Mouse (Mus musculus): ENCODE results near the gene Ptgis. TPM values are rescaled to one million over a fixed set of nuclear protein-coding genes. Genes with fewer than 3 reads are reported as not detected.
A peak's percentile ranks its signal among the peaks of the same experiment; 100 is the strongest.

The Ptgis gene
- total RNA-seq, 2 experiments from 2014 or later, result 1.4 to 1.8 TPM

DNA sequence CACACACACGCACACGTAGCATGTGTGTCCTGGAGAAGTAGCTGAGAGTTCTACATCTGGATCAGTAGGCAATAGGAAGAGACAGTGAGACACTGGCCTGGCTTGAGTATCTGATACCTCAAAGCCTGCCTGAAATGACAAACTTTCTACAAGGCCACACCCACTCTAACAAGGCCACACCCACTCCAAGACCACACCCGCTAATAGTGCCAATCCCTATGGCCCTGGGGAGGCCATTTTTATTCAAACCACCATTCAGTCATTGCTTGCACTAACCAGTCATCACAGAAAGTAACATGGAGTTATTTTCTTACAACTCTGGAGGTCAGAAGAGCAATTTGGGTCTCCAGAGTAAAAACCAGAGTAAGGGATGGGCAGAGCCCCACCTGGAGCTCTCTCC is 32.3 kb upstream of the Ptgis start:
- intact Hi-C loops (cut with DNase I), result no loop called here
- DNase-seq (ENCODE audit: extremely low spot score in 1 of 2, low spot score in 2 of 2), result no peak

GRCm38 (mm10) chr2:167271121-167271521 is 30.7 kb upstream of the Ptgis start:
- DNase-seq (ENCODE audit: extremely low spot score in 1 of 2, low spot score in 2 of 2), result peak; percentile 4 to 5
- intact Hi-C loops (cut with DNase I), result no loop called here

More for the DNA sequence above, 32.3 kb upstream of the Ptgis start:
- TF ChIP-seq CTCF (IDR thresholded peaks at IDR 0.05), result no peak
- Histone ChIP-seq H3K4me3 (no peak overlapping the region), H3K27ac (no peak overlapping the region)

DNA sequence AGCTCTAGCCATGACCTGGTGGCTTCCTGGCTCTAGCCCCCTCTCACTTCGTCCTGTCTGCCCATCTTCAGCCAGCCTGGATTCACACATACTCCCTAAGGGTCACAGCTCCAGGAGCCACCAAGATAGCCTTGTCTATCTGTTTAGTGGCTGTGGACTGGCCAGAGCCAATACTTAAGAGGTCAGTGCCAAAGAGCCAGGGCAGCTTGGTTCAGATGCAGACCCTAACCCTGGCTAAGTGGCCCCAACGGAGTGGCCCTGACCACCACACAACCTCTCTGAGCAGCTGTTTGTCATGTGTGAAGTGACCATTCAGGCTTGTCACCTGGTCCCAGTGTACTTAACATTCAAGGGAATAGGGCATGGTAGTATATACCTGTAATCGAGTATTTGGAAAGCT is 30.1 kb upstream of the Ptgis start:
- intact Hi-C loops (cut with DNase I), result no loop called here
- Histone ChIP-seq H3K27ac (no peak overlapping the region), H3K4me3 (no peak overlapping the region)
- TF ChIP-seq CTCF (IDR thresholded peaks at IDR 0.05), result no peak
- no peak for DNase-seq (ENCODE audit: extremely low spot score in 1 of 2, low spot score in 2 of 2)

More at GRCm38 (mm10) chr2:167271121-167271521, 30.7 kb upstream of the Ptgis start:
- no peak overlapping the region for H3K4me3 ChIP-seq
- TF ChIP-seq CTCF (IDR thresholded peaks at IDR 0.05), result no peak
- H3K27ac ChIP-seq, result no peak overlapping the region

DNA sequence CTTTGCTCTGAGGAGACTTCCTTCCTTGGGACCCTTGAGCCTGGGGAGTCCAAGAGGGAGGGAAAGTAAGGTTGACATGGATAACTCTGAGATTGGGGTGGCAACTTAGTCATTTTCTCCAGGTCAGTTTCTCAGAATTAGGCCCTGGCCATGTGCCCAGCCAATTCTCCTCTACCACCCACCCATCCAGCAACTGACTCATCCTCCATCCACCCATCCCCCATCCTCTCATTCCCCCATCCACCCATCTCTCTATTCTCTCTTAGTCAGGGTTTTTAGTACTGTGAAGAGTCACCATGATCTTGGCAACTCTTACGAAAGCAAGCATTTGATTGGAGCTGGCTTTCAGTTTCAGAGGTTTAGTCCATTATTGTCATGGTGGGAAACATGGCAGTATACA is 28.3 kb upstream of the Ptgis start:
- no peak overlapping the region for H3K4me3 ChIP-seq
- H3K27ac ChIP-seq, result no peak overlapping the region
- DNase-seq (ENCODE audit: extremely low spot score in 1 of 2, low spot score in 2 of 2), result peak; percentile 4
- TF ChIP-seq CTCF (IDR thresholded peaks at IDR 0.05), result no peak
- intact Hi-C loops (cut with DNase I), result no loop called here

DNA sequence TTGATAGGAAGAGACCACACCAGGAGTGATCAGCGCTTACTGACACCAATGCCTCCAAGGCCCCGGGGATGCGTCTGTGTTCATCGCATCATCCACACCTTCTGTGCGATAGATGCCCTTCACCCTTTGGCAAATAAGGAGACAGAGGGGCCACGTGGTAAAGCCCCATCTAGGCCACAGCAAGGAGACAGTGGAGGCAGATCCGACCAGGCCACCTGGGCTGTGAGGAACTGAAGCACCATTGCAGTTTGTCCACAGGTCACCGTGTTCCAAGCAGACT is 27.9 kb upstream of the Ptgis start:
- TF ChIP-seq CTCF (IDR thresholded peaks at IDR 0.05), result no peak
- intact Hi-C loops (cut with DNase I), result no loop called here
- peak in 1 of 2 experiments; percentile 6 for DNase-seq (ENCODE audit: extremely low spot score in 1 of 2, low spot score in 2 of 2)

DNA sequence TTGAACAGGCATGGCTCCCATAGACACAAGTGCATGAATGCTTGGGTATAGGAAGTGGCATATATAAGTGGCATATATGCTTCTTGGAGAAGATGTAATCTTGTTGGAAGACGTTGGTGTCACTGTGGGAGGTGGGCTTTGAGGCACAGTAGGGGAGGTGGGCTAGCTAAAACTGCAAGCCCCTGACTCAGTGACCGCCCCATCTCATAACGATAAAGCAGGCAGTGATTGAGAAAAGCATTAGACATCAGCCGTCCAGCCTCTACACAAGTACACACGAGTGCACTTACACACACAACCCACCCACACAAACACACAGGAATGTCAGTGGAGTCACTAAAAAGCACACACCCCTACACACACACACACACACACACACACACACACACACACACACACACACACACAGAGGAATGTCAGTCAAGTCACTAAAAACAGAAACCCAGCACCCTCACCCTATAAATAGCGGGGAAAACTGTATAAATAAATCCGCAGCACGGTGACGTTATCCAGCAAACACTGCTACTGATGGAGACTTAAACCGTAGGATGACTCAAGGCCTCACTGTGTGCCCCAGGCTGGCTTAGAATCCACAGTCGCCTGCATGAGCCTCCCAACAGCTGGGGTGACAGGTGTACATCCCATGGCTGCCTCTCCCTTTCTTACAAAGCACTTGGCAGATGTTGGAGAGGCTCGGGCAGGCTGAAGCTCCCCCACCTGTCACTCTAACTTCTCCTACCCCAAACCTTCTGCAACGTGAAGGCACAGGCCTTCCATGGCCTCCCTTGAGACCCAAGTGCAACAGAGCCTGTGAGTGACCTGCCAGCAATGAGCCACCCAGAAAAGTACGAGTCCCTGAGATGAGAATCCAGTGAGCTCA is 27.4 kb upstream of the Ptgis start:
- no peak for TF ChIP-seq CTCF (IDR thresholded peaks at IDR 0.05)
- H3K4me3 ChIP-seq, result no peak overlapping the region
- intact Hi-C loops (cut with DNase I), result no loop called here
- no peak overlapping the region for H3K27ac ChIP-seq
- DNase-seq (ENCODE audit: extremely low spot score in 1 of 2, low spot score in 2 of 2), result peak; percentile 13 to 23

More for the DNA sequence above, 27.9 kb upstream of the Ptgis start:
- Histone ChIP-seq H3K27ac (no peak overlapping the region), H3K4me3 (no peak overlapping the region)

DNA sequence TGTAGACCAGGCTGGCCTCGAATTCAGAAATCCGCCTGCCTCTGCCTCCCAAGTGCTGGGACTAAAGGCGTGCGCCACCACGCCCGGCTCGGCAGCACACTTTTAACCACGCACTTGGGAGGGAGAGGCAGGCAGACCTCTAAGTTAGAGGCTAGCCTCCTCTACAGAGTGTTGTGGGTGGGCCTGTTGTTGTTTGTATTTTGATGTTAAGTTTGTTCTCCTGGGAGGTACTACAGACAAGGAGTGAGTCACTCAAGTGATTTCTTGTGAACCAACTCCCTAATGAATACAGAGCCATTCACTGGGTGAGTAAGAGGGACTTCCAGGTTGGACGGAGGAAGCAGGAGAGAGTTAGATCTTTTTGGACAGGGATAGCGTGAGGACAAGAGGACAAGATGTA is 25.8 kb upstream of the Ptgis start:
- peak; percentile 2 to 3 for DNase-seq (ENCODE audit: extremely low spot score in 1 of 2, low spot score in 2 of 2)
- TF ChIP-seq CTCF (IDR thresholded peaks at IDR 0.05), result no peak
- intact Hi-C loops (cut with DNase I), result no loop called here
- Histone ChIP-seq H3K27ac (no peak overlapping the region), H3K4me3 (no peak overlapping the region)

GRCm38 (mm10) chr2:167265806-167266205 is 25.4 kb upstream of the Ptgis start:
- intact Hi-C loops (cut with DNase I), result no loop called here
- no peak for TF ChIP-seq CTCF (IDR thresholded peaks at IDR 0.05)
- no peak overlapping the region for H3K27ac ChIP-seq
- H3K4me3 ChIP-seq, result no peak overlapping the region
- peak in 1 of 2 experiments; percentile 6 for DNase-seq (ENCODE audit: extremely low spot score in 1 of 2, low spot score in 2 of 2)

DNA sequence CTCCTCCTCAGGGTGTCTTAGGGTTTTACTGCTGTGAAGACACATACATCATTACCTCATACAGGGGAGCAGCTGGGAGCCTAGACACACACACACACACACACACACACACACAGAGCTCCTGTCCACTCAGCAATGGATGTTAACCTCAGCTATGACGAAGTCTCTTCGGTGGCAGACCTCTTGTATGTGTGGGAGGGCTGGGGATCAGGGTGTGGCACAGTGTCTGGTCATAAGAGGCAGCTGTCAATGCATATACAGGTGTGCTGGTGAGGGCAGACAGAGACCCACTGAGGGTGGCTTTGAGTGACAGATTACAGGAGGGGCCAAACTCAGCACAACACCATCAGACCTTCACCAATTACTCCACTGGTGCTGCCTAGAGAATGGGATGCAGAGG is 24.6 kb upstream of the Ptgis start:
- TF ChIP-seq CTCF (IDR thresholded peaks at IDR 0.05), result no peak
- Histone ChIP-seq H3K4me3 (no peak overlapping the region), H3K27ac (no peak overlapping the region)
- intact Hi-C loops (cut with DNase I), result no loop called here
- no peak for DNase-seq (ENCODE audit: extremely low spot score in 1 of 2, low spot score in 2 of 2)

DNA sequence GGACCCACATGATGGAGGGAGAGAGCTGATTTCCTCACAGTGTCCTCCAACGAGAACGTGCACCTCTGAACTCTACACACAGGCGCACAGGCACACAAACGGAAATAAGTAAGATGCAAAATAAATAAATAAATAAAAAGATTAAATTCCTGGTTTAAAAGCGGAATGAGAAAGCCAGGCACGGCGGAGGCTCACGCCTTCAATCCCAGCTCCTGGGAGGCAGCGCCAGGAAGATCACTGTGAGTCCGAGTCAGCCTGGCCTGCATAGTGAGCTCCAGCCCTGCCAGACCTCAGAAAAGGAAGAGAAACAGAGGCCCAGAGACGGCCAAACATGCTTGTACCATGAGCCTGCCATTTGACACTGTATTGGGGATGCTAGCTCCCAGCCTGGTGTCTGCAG is 23.5 kb upstream of the Ptgis start:
- intact Hi-C loops (cut with DNase I), result no loop called here
- no peak overlapping the region for H3K4me3 ChIP-seq
- TF ChIP-seq CTCF (IDR thresholded peaks at IDR 0.05), result no peak
- DNase-seq (ENCODE audit: extremely low spot score in 1 of 2, low spot score in 2 of 2), result no peak
- no peak overlapping the region for H3K27ac ChIP-seq

DNA sequence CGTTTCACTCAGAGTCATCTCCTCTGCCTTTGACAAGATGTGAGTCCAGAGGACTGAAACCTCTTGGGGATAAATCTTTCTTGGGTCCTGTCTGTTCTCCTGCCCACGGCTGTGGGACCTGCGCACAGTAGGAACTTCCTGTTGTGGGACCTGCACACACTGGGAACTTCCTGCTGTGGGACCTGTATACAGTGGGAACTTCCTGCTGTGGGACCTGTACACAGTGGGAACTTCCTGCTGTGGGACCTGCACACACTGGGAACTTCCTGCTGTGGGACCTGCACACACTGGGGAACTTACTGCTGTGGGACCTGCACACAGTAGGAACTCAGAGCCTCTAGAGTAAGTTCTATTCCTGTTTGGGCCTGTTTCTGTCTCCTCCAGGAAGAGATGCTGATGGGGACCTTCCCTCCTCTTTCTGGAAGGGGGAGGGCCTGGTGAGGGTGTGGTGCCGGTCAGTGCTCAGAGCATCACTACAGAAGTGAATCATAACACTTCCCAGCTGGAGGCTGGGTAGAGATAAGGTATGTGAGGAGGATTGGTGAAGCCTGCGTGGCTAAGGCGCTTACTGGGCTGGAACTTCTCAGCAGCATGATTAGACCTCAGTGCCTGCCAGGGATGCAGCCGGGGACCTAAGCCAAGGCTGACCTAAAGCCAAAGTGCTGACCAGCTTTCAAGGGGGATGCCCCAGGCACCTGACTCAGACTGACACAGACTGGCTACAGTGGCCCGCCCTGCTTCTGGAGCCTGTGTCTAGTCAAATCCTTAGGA is 22.8 kb upstream of the Ptgis start:
- no peak for DNase-seq (ENCODE audit: extremely low spot score in 1 of 2, low spot score in 2 of 2)
- Histone ChIP-seq H3K4me3 (no peak overlapping the region), H3K27ac (no peak overlapping the region)
- no peak for TF ChIP-seq CTCF (IDR thresholded peaks at IDR 0.05)
- intact Hi-C loops (cut with DNase I), result no loop called here

DNA sequence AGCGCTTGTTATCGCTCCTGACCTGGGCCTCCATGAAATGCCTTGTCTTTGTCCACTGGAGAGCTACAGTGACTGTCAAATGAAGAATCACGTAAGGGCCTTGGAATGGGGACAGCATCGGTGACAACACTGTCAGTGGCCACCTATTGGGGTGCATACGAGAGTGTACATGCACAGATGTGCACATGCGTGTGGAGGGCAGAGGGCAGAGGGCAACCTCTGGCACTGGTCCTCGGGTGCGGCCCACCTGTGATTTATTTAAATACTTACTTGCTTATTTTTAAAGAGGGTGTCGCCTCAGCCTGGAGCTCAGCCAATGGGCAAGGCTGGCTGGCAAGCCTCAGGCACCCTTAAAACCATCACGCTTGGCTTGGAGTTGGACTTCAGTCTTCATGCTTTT is 22.0 kb upstream of the Ptgis start:
- intact Hi-C loops (cut with DNase I), result no loop called here
- no peak overlapping the region for H3K4me3 ChIP-seq
- no peak for TF ChIP-seq CTCF (IDR thresholded peaks at IDR 0.05)
- H3K27ac ChIP-seq, result no peak overlapping the region
- no peak for DNase-seq (ENCODE audit: extremely low spot score in 1 of 2, low spot score in 2 of 2)

Measured in left cerebral cortex, adult 2 months (tissue).